Mouse (Mus musculus) stomach, postnatal 0 days (tissue): ENCODE data around the gene Dbil5.

Experiments used
- CTCF ChIP-seq: IDR thresholded peaks from 2 replicates; pipeline ENCODE4 v1.5.1; 2016; ENCODE audit warnings: antibody characterized with exemption, low read depth, mild to moderate bottlenecking, moderate library complexity
- EP300 ChIP-seq: optimal IDR thresholded peaks from 2 replicates; pipeline ENCODE3; 2016; ENCODE audit warnings: antibody characterized with exemption

DNA sequence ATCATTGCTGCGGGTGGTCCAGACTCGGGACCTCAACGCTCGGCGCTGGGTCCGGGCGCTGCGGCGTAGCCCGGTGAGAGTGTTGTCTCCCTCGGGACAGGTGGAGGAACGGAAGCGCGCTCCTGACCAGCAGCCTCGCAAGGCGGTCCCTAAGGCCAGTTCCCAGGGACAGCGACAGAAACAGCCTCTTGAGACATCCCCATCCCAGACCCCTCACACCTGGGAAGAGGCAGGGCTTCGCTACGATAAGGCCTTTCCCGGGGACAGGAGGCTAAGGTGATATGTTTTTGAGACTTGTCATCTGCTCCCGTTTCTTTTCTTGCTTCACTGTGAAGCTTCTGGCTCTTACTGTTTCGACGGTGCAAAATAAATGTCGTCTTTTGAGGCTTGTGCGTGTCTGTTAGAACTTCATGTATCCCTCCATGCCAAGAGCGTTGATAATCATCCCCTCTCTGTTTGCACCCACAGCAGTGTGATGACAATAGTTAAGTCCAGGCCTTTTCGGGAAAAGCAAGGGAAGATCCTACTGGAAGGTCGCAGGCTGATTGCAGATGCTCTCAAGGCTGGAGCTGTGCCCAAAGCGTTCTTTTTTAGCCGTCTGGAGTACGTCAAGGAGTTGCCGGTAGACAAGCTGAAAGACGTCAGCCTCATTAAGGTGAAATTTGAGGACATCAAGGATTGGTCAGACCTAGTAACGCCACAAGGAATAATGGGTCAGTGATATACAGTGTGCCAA, 26.6 kb downstream of the Dbil5 start:
- TF ChIP-seq EP300 (no peak), CTCF (no peak)
